Mouse (Mus musculus): ENCODE data around the gene Fam120a.

DNA sequence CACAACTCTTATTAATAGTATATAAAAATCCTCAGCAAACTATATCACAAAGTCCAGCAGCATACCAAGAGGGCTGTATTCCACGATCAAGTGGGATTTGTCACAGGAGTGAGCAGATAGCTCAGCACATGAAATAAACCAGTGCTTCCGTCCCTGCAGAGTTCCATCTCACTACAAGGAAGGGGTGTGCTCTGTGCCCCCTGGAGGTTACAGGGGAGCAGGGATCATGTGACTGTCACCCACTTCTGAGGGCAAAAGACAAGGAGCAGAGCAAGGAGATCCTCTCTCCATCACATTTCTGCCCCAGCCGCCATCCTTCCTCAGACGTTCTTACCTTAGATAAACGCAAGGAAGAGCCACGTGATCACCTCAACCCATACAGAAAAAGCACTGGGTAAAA lies 130.3 kb downstream of the Fam120a start:
- no peak for TF ChIP-seq POLR2A (IDR thresholded peaks at IDR 0.05; ENCODE audit: control insufficient read depth, extremely low read depth, insufficient read depth, low read length, poor library complexity)
- no peak for TF ChIP-seq CTCF (IDR thresholded peaks at IDR 0.05; ENCODE audit: borderline replicate concordance, control insufficient read depth, extremely low read depth, insufficient read depth, low read length, poor library complexity)
